Mouse (Mus musculus) forebrain, embryonic 13.5 days (tissue): ENCODE data around the gene Ffar1. TPM values are rescaled to one million over a fixed set of nuclear protein-coding genes. Genes with fewer than 3 reads are reported as not detected.

Source experiments
- ATAC-seq: fragments of 200-750 bp; cut with Nextera tagmentation; 2 replicates; pipeline ENCODE4 v1.8.0; 2017
- H3K27ac ChIP-seq: fragments of 300-500 bp; sonication (generic); 2 replicates; pipeline ENCODE4 v1.5.1; 2015; ENCODE audit warnings: inconsistent platforms, mild to moderate bottlenecking, moderate library complexity
- H3K27me3 ChIP-seq: fragments of 300-500 bp; sonication (generic); 2 replicates; pipeline ENCODE4 v1.6.1; 2015; ENCODE audit warnings: mild to moderate bottlenecking, inconsistent platforms
- H3K36me3 ChIP-seq: fragments of 300-500 bp; sonication (generic); 2 replicates; pipeline ENCODE4 v1.6.1; 2015; ENCODE audit warnings: mild to moderate bottlenecking, inconsistent platforms; ENCODE audit not compliant: poor library complexity, severe bottlenecking
- H3K4me1 ChIP-seq: fragments of 300-500 bp; sonication (generic); 2 replicates; pipeline ENCODE4 v1.6.1; 2015; ENCODE audit warnings: inconsistent platforms
- H3K4me2 ChIP-seq: fragments of 300-500 bp; sonication (generic); 2 replicates; pipeline ENCODE4 v1.6.1; 2015; ENCODE audit warnings: inconsistent platforms, mild to moderate bottlenecking, moderate library complexity
- H3K4me3 ChIP-seq: fragments of 300-500 bp; sonication (generic); 2 replicates; pipeline ENCODE4 v1.5.1; 2015; ENCODE audit warnings: mild to moderate bottlenecking, inconsistent platforms
- H3K9ac ChIP-seq: fragments of 300-500 bp; sonication (generic); 2 replicates; pipeline ENCODE4 v1.6.1; 2015; ENCODE audit warnings: mild to moderate bottlenecking, inconsistent platforms
- H3K9me3 ChIP-seq: fragments of 300-500 bp; sonication (generic); replicated peaks from 2 replicates; pipeline ENCODE4 v1.6.1; 2016; ENCODE audit warnings: inconsistent platforms
- WGBS: fragments of 180-500 bp; shearing (Covaris S2); methylation state at CpG from one replicate; pipeline ENCODE4 v1.1.7; 2015; 5-methylcytosine and 5-hydroxymethylcytosine counted together
- polyA plus RNA-seq: library from polyadenylated mRNA; unstranded; fragments of >200 nt; fragmentation: Nextera tagmentation; extraction: Ambion mirVana; gene quantifications from 2 replicates; pipeline ENCODE4 v1.2.1, GENCODE M21; 2015

Gene Ffar1
- polyA plus RNA-seq, 1 experiment from 2014 or later = not detected

- Histone ChIP-seq H3K27me3 (no peaks in the 10 kb centered on the region), H3K9ac (no peak overlapping the region), H3K9me3 (no peaks in the 10 kb centered on the region), H3K4me3 (no peak overlapping the region), H3K36me3 (no peaks in the 10 kb centered on the region), H3K4me2 (no peak overlapping the region), H3K27ac (no peak overlapping the region), H3K4me1 (no peaks in the 10 kb centered on the region)
- no peak for ATAC-seq
These were observed 22.7 kb upstream of the Ffar1 start for GRCm38 (mm10) chr7:30884047-30884446.

- 91% methylated on average over 3 of the region's 3 CpGs for WGBS
- H3K4me3 ChIP-seq = no peak overlapping the region
- no peaks in the 10 kb centered on the region for H3K36me3 ChIP-seq
- H3K9me3 ChIP-seq = no peaks in the 10 kb centered on the region
- H3K27ac ChIP-seq = no peak overlapping the region
- H3K4me1 ChIP-seq = no peaks in the 10 kb centered on the region
- no peak overlapping the region for H3K9ac ChIP-seq
- no peak overlapping the region for H3K4me2 ChIP-seq
- H3K27me3 ChIP-seq = no peaks in the 10 kb centered on the region
- ATAC-seq = no peak
These were observed 20.0 kb upstream of the Ffar1 start for GRCm38 (mm10) chr7:30881367-30881766.

- no peaks in the 10 kb centered on the region for H3K36me3 ChIP-seq
- WGBS = 79% methylated on average over 7 of the region's 7 CpGs
- ATAC-seq = no peak
- no peak within 1 kb of the TSS for H3K27ac ChIP-seq
- H3K4me3 ChIP-seq = no peak within 1 kb of the TSS
- H3K9me3 ChIP-seq = no peaks in the 10 kb centered on the region
- H3K27me3 ChIP-seq = no peaks in the 10 kb centered on the region
- H3K4me1 ChIP-seq = no peaks in the 10 kb centered on the region
- H3K9ac ChIP-seq = no peak within 1 kb of the TSS
- no peak within 1 kb of the TSS for H3K4me2 ChIP-seq
These were observed 18.8 kb upstream of the Ffar1 start, which contains the start of gene Cd22 for GRCm38 (mm10) chr7:30880176-30880575. Gene Cd22, minus strand, starts transcription at chr7:30880342.

DNA sequence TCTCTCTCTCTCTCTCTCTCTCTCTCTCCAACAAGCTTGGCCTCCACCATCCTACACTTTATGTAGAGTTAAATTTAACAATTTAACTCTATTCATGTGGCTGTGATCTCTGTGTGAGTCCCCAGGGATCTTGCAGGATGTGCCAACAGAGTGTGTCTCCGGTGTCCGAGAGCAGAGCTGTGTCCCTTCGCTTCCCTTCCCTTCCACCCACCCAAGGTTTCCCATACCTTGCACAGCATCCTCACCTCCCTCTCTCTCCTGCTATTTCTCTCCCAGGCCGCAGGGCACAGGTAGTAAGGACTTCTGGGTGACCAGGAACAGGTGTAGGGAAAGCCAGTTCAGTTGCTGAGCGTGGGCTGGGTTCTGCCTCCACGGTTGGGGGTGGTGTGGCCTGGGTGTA, 17.6 kb upstream of the Ffar1 start:
- ATAC-seq = no peak
- Histone ChIP-seq H3K27ac (no peak overlapping the region), H3K4me2 (no peak overlapping the region), H3K9ac (no peak overlapping the region), H3K9me3 (no peaks in the 10 kb centered on the region), H3K27me3 (no peaks in the 10 kb centered on the region), H3K4me3 (no peak overlapping the region), H3K36me3 (no peaks in the 10 kb centered on the region), H3K4me1 (no peaks in the 10 kb centered on the region)
- WGBS = 79% methylated on average over 6 of the region's 6 CpGs

GRCm38 (mm10) chr7:30873083-30873482, 11.7 kb upstream of the Ffar1 start:
- Histone ChIP-seq H3K27ac (no peak overlapping the region), H3K9me3 (no peaks in the 10 kb centered on the region), H3K4me3 (no peak overlapping the region), H3K9ac (no peak overlapping the region), H3K4me2 (0 out of 2 replicates have a peak overlapping the region, but pooled peaks have one; percentile 27), H3K4me1 (no peaks in the 10 kb centered on the region), H3K27me3 (no peaks in the 10 kb centered on the region; the same call in 1 of the 2 replicates), H3K36me3 (no peaks in the 10 kb centered on the region)
- ATAC-seq = no peak
- WGBS = 25% methylated on average over 15 of the region's 15 CpGs

DNA sequence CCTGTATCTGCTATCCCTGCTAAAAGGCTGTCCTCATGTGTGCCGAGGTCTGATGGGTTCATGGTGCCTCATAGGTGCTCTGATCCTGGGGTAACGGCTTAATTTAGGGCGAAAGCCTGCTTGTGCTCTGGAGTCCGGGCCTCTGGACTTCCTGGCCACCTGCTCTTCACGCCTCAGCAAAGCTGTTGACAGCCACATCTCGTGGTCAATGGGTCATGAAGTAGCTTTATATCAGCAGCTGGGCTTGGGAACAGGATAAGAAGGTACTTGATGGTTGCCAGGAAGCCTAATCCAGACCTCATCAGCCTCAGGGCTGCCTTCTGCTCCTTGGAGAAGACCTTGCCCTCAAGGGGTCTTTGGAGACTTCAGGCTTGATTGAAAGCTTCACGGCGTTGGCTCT, 2.0 kb upstream of the Ffar1 start:
- Histone ChIP-seq H3K27me3 (0 out of 2 replicates have a peak, but pooled peaks cover 1% of the 10 kb centered on the region), H3K9ac (no peak overlapping the region), H3K27ac (no peak overlapping the region), H3K36me3 (no peaks in the 10 kb centered on the region), H3K9me3 (no peaks in the 10 kb centered on the region), H3K4me3 (no peak overlapping the region), H3K4me2 (no peak overlapping the region), H3K4me1 (no peaks in the 10 kb centered on the region)
- 78% methylated on average over 8 of the region's 8 CpGs for WGBS
- ATAC-seq = no peak

GRCm38 (mm10) chr7:30859635-30860402, 1.5 kb downstream of the Ffar1 start:
- Histone ChIP-seq H3K27ac (no peak overlapping the region), H3K4me1 (no peaks in the 10 kb centered on the region), H3K4me3 (peak overlapping the region; percentile 27; the same call in 1 of the 2 replicates), H3K4me2 (peak overlapping the region; percentile 51), H3K36me3 (no peaks in the 10 kb centered on the region), H3K9ac (no peak overlapping the region), H3K27me3 (peaks cover 13% of the 10 kb centered on the region; the same call in 1 of the 2 replicates), H3K9me3 (no peaks in the 10 kb centered on the region)
- ATAC-seq = peak; percentile 71
- 7% methylated on average over 14 of the region's 16 CpGs for WGBS

- ATAC-seq = peak; percentile 48; the same call in 1 of the 2 replicates
- Histone ChIP-seq H3K27ac (no peak overlapping the region), H3K9me3 (no peaks in the 10 kb centered on the region), H3K27me3 (peaks cover 13% of the 10 kb centered on the region; the same call in 1 of the 2 replicates), H3K4me3 (no peak overlapping the region), H3K9ac (no peak overlapping the region), H3K4me2 (no peak overlapping the region), H3K4me1 (no peaks in the 10 kb centered on the region), H3K36me3 (no peaks in the 10 kb centered on the region)
These were observed 2.1 kb downstream of the Ffar1 start for GRCm38 (mm10) chr7:30859290-30859634.

GRCm38 (mm10) chr7:30857746-30858145, 3.6 kb downstream of the Ffar1 start:
- 74% methylated on average over 1 of the region's 1 CpGs for WGBS
- peaks cover 13% of the 10 kb centered on the region; the same call in 1 of the 2 replicates for H3K27me3 ChIP-seq

DNA sequence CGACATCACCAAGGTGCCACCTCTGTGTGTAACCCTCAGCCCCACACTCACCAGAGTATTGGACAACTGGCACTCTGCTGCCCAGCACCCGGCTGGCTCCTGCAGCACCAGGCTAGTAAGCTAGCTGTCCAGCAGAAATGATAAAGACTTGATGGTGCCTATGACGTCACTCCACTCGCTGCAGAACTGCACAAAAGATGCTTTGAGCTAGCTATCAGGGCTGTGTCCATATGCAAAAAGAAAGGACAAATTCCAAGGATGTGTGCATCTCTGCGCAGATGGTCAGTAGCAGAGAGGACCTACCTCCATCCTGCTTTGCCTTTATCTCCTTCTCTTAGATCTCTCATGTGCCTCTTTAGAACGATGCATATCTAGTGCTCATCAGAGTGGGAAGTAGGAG, 5.3 kb downstream of the Ffar1 start, which contains the start of gene Ffar3:
Ffar3 (minus strand) TSS at position 101 of the 400 bp plus-strand sequence.
- Histone ChIP-seq H3K9ac (no peak within 1 kb of the TSS), H3K27ac (no peak within 1 kb of the TSS), H3K4me3 (no peak within 1 kb of the TSS), H3K27me3 (peaks cover 13% of the 10 kb centered on the region; the same call in 1 of the 2 replicates), H3K9me3 (no peaks in the 10 kb centered on the region), H3K4me1 (no peaks in the 10 kb centered on the region), H3K4me2 (no peak within 1 kb of the TSS), H3K36me3 (no peaks in the 10 kb centered on the region)
- 86% methylated on average over 6 of the region's 6 CpGs for WGBS
- no peak for ATAC-seq

More at GRCm38 (mm10) chr7:30857746-30858145, 3.6 kb downstream of the Ffar1 start:
- H3K9me3 ChIP-seq = no peaks in the 10 kb centered on the region
- H3K36me3 ChIP-seq = no peaks in the 10 kb centered on the region
- H3K4me3 ChIP-seq = no peak overlapping the region
- ATAC-seq = no peak
- no peak overlapping the region for H3K4me2 ChIP-seq
- H3K27ac ChIP-seq = no peak overlapping the region
- H3K9ac ChIP-seq = peak overlapping the region; percentile 34; the same call in 1 of the 2 replicates
- no peaks in the 10 kb centered on the region for H3K4me1 ChIP-seq

DNA sequence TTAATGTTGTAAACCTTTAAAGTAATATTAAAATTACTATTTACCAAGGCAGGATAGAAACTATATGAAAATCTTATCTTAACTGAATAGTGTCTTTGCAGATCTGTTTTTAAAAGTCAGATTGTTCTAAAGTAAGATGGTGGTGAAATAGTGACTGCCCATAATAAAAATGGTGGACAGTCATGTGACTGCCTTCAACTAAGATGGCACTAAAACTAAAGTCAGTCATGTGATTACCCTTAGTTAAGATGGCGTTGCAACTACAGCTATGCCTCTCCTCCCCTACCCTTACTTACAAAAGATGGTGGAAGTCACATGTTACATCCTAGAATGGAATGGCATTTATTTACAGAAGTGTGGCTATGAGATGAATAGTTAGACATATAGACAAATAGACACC, 9.9 kb downstream of the Ffar1 start:
- Histone ChIP-seq H3K4me3 (no peak overlapping the region), H3K36me3 (no peaks in the 10 kb centered on the region), H3K27ac (no peak overlapping the region), H3K4me2 (no peak overlapping the region), H3K4me1 (no peaks in the 10 kb centered on the region), H3K9ac (no peak overlapping the region), H3K27me3 (peaks cover 8% of the 10 kb centered on the region; the same call in 1 of the 2 replicates), H3K9me3 (no peaks in the 10 kb centered on the region)
- ATAC-seq = no peak
- 87% methylated on average over 1 of the region's 1 CpGs for WGBS

DNA sequence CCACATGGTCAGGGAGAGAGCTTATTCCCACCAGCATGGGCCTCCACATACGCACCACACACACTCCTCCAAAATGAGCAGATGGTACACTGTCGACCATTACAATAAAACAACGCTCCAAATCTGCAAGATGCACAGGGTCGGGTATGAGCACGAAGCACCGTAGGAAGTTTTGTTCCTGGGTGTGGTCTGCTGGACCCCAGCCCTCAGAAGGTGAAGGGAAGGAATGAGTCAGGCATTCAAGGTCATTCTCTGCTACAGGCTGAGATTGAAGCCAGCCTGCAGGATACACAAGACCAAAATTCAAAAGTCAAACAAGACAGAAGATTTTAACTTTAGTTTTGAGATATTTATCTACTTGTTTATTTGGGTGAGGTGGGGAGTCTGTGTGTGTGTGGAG, 13.4 kb downstream of the Ffar1 start:
- H3K36me3 ChIP-seq = no peaks in the 10 kb centered on the region
- WGBS = 85% methylated on average over 6 of the region's 6 CpGs
- ATAC-seq = no peak
- no peak overlapping the region for H3K4me2 ChIP-seq
- H3K9me3 ChIP-seq = no peaks in the 10 kb centered on the region
- no peaks in the 10 kb centered on the region for H3K27me3 ChIP-seq
- H3K4me3 ChIP-seq = no peak overlapping the region
- no peaks in the 10 kb centered on the region for H3K4me1 ChIP-seq
- H3K27ac ChIP-seq = no peak overlapping the region
- no peak overlapping the region for H3K9ac ChIP-seq

DNA sequence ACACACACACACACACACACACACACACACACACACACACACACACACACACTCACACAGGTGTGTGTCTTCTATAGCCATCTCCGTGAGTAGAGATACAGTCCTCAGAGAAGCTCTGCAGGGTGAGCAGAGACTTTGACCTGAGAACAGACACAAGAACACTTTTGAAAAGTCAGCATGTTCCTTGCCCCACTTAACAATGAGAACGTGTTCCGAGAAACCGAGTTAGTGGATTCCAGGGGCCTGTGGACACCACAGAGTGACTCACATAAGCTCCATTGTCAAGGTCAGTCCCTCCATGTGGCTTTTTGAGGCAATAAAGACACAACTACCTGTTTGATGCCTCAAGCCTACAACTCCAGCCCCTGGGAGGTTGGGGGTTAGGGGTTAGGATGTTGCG, 14.0 kb downstream of the Ffar1 start:
- 82% methylated on average over 5 of the region's 5 CpGs for WGBS
- H3K36me3 ChIP-seq = no peaks in the 10 kb centered on the region
- no peak for ATAC-seq
- H3K9me3 ChIP-seq = no peaks in the 10 kb centered on the region
- H3K4me2 ChIP-seq = no peak overlapping the region
- H3K4me1 ChIP-seq = no peaks in the 10 kb centered on the region
- no peaks in the 10 kb centered on the region for H3K27me3 ChIP-seq
- H3K27ac ChIP-seq = no peak overlapping the region
- H3K9ac ChIP-seq = no peak overlapping the region
- no peak overlapping the region for H3K4me3 ChIP-seq
